Mouse (Mus musculus): Measurements from ENCODE around the gene Bsg. TPM values are rescaled to one million over a fixed set of nuclear protein-coding genes. Genes with fewer than 3 reads are reported as not detected.
"Not testable (repeated sequence)": the region's sequence is repeated elsewhere in the genome, so short reads cannot be mapped to it uniquely, and the experiment has no call there.

The Bsg gene
- total and polyA plus RNA-seq, 3 experiments, result 318 to 700 (median 346) TPM

- Histone ChIP-seq H3K79me2 (ENCODE audit: control insufficient read depth, insufficient read depth, low read length, poor library complexity) (no peaks in the 10 kb centered on the region), H3K36me3 (ENCODE audit: control insufficient read depth in 1 of 2, insufficient read depth in 2 of 2, low read length in 2 of 2) (peaks cover 0 to 4% of the 10 kb centered on the region in 2 experiments; a peak in 1 of 4 replicates), H3K9me3 (replicated peaks; ENCODE audit: insufficient read depth, low read length) (no peaks in the 10 kb centered on the region), H3K9ac (ENCODE audit: control insufficient read depth, low read depth, low read length, poor library complexity, severe bottlenecking) (no peak overlapping the region), H3K4me1 (ENCODE audit: control insufficient read depth in 1 of 2, insufficient read depth in 2 of 2, low read length in 2 of 2) (no peaks in the 10 kb centered on the region), H3K27me3 (ENCODE audit: control insufficient read depth in 1 of 2, insufficient read depth in 2 of 2, low read length in 2 of 2) (no peaks in the 10 kb centered on the region), H3K4me3 (ENCODE audit: control insufficient read depth in 1 of 2, insufficient read depth in 1 of 2, low read depth in 2 of 2, low read length in 2 of 2) (no peak overlapping the region), H3K27ac (ENCODE audit: control insufficient read depth, low read depth, low read length) (no peak overlapping the region)
- no peak for DNase-seq (ENCODE audit: low read depth, low spot score)
- no peak for TF ChIP-seq SMC3 (IDR thresholded peaks at IDR 0.05; ENCODE audit: low read depth, low read length)
These were observed 52.4 kb downstream of the Bsg start for GRCm38 (mm10) chr10:79756660-79757059.

GRCm38 (mm10) chr10:79759675-79760074, 55.4 kb downstream of the Bsg start:
- peak; percentile 64 for TF ChIP-seq ZNF384 (IDR thresholded peaks at IDR 0.05; ENCODE audit: low read depth, low read length)
- H3K9ac ChIP-seq (ENCODE audit: control insufficient read depth, low read depth, low read length, poor library complexity, severe bottlenecking); H3K27me3 ChIP-seq (ENCODE audit: control insufficient read depth in 1 of 2, insufficient read depth in 2 of 2, low read length in 2 of 2); DNase-seq (ENCODE audit: low read depth, low spot score); H3K27ac ChIP-seq (ENCODE audit: control insufficient read depth, low read depth, low read length); H3K9me3 ChIP-seq (replicated peaks; ENCODE audit: insufficient read depth, low read length); H3K36me3 ChIP-seq (ENCODE audit: control insufficient read depth in 1 of 2, insufficient read depth in 2 of 2, low read length in 2 of 2); H3K4me3 ChIP-seq (ENCODE audit: control insufficient read depth in 1 of 2, insufficient read depth in 1 of 2, low read depth in 2 of 2, low read length in 2 of 2); H3K4me1 ChIP-seq (ENCODE audit: control insufficient read depth in 1 of 2, insufficient read depth in 2 of 2, low read length in 2 of 2): not testable (repeated sequence)
- H3K79me2 ChIP-seq (ENCODE audit: control insufficient read depth, insufficient read depth, low read length, poor library complexity), result peaks cover 20% of the 10 kb centered on the region

- Histone ChIP-seq H3K4me1 (ENCODE audit: control insufficient read depth in 1 of 2, insufficient read depth in 2 of 2, low read length in 2 of 2) (peaks cover 0 to 9% of the 10 kb centered on the region in 2 experiments; a peak in 2 of 4 replicates), H3K27me3 (ENCODE audit: control insufficient read depth in 1 of 2, insufficient read depth in 2 of 2, low read length in 2 of 2) (no peaks in the 10 kb centered on the region), H3K4me3 (ENCODE audit: control insufficient read depth in 1 of 2, insufficient read depth in 1 of 2, low read depth in 2 of 2, low read length in 2 of 2) (no peak overlapping the region), H3K9me3 (replicated peaks; ENCODE audit: insufficient read depth, low read length) (no peaks in the 10 kb centered on the region), H3K9ac (ENCODE audit: control insufficient read depth, low read depth, low read length, poor library complexity, severe bottlenecking) (no peak overlapping the region), H3K79me2 (ENCODE audit: control insufficient read depth, insufficient read depth, low read length, poor library complexity) (peaks cover 30% of the 10 kb centered on the region), H3K36me3 (ENCODE audit: control insufficient read depth in 1 of 2, insufficient read depth in 2 of 2, low read length in 2 of 2) (peaks cover 4 to 7% of the 10 kb centered on the region in 2 experiments; a peak in 3 of 4 replicates), H3K27ac (ENCODE audit: control insufficient read depth, low read depth, low read length) (no peak overlapping the region)
- TF ChIP-seq MXI1 (IDR thresholded peaks at IDR 0.05; ENCODE audit: low read depth, low read length), result no peak
- no peak for DNase-seq (ENCODE audit: low read depth, low spot score)
These were observed 56.4 kb downstream of the Bsg start for GRCm38 (mm10) chr10:79760603-79761143.

Other genes starting within 250 kb of the Bsg start
- gene Vmn2r83, start 235.8 kb upstream of the Bsg start, total RNA-seq (2012; rRNA removed), result not detected in 2 replicates
- gene Vmn2r83, start 235.8 kb upstream of the Bsg start, polyA plus RNA-seq (2012; ENCODE audit: insufficient read depth in 1 of 2, insufficient read length in 2 of 2, low read depth in 1 of 2, low replicate concordance in 2 of 2, missing spikeins in 1 of 2), result not detected
- 25.5 and 26.0 TPM in 2 replicates for gene Plpp2, start 170.7 kb upstream of the Bsg start, total RNA-seq (2012; rRNA removed)
- gene Plpp2, start 170.7 kb upstream of the Bsg start, polyA plus RNA-seq (2012; ENCODE audit: insufficient read depth in 1 of 2, insufficient read length in 2 of 2, low read depth in 1 of 2, low replicate concordance in 2 of 2, missing spikeins in 1 of 2), result 10 to 100 TPM in 1 of 2 experiments, not detected in 1; 32.8 TPM
- 19.8 and 24.8 TPM in 2 replicates for gene Mier2, start 149.3 kb upstream of the Bsg start, total RNA-seq (2012; rRNA removed)
- gene Mier2, start 149.3 kb upstream of the Bsg start, polyA plus RNA-seq (2012; ENCODE audit: insufficient read depth in 1 of 2, insufficient read length in 2 of 2, low read depth in 1 of 2, low replicate concordance in 2 of 2, missing spikeins in 1 of 2), result 10 to 100 TPM in 1 of 2 experiments, not detected in 1; 36.2 TPM
- gene Theg, start 117.2 kb upstream of the Bsg start, total RNA-seq (2012; rRNA removed), result not detected in 2 replicates
- gene Theg, start 117.2 kb upstream of the Bsg start, polyA plus RNA-seq (2012; ENCODE audit: insufficient read depth in 1 of 2, insufficient read length in 2 of 2, low read depth in 1 of 2, low replicate concordance in 2 of 2, missing spikeins in 1 of 2), result not detected
- gene C2cd4c, start 90.5 kb upstream of the Bsg start, total RNA-seq (2012; rRNA removed), result not detected in 2 replicates
- under 1 TPM in 1 of 2 experiments, not detected in 1; 0.01 TPM for gene C2cd4c, start 90.5 kb upstream of the Bsg start, polyA plus RNA-seq (2012; ENCODE audit: insufficient read depth in 1 of 2, insufficient read length in 2 of 2, low read depth in 1 of 2, low replicate concordance in 2 of 2, missing spikeins in 1 of 2)
- gene Shc2, start 66.6 kb upstream of the Bsg start, total RNA-seq (2012; rRNA removed), result not detected in 2 replicates
- gene Shc2, start 66.6 kb upstream of the Bsg start, polyA plus RNA-seq (2012; ENCODE audit: insufficient read depth in 1 of 2, insufficient read length in 2 of 2, low read depth in 1 of 2, low replicate concordance in 2 of 2, missing spikeins in 1 of 2), result not detected
- gene Odf3l2, start 58.8 kb upstream of the Bsg start, total RNA-seq (2012; rRNA removed), result not detected in 2 replicates
- gene Odf3l2, start 58.8 kb upstream of the Bsg start, polyA plus RNA-seq (2012; ENCODE audit: insufficient read depth in 1 of 2, insufficient read length in 2 of 2, low read depth in 1 of 2, low replicate concordance in 2 of 2, missing spikeins in 1 of 2), result not detected
- not detected in 2 replicates for gene Madcam1, start 39.9 kb upstream of the Bsg start, total RNA-seq (2012; rRNA removed)
- gene Madcam1, start 39.9 kb upstream of the Bsg start, polyA plus RNA-seq (2012; ENCODE audit: insufficient read depth in 1 of 2, insufficient read length in 2 of 2, low read depth in 1 of 2, low replicate concordance in 2 of 2, missing spikeins in 1 of 2), result not detected
- gene Tpgs1, start 35.1 kb upstream of the Bsg start, total RNA-seq (2012; rRNA removed), result 17.7 and 23.5 TPM in 2 replicates
- gene Tpgs1, start 35.1 kb upstream of the Bsg start, polyA plus RNA-seq (2012; ENCODE audit: insufficient read depth in 1 of 2, insufficient read length in 2 of 2, low read depth in 1 of 2, low replicate concordance in 2 of 2, missing spikeins in 1 of 2), result 10 to 100 TPM in 1 of 2 experiments, not detected in 1; 48.0 TPM
- gene Cdc34, start 22.3 kb upstream of the Bsg start, total RNA-seq (2012; rRNA removed), result 288 and 318 TPM in 2 replicates
- 100 to 1,000 TPM; 417 to 422 TPM for gene Cdc34, start 22.3 kb upstream of the Bsg start, polyA plus RNA-seq (2012; ENCODE audit: insufficient read depth in 1 of 2, insufficient read length in 2 of 2, low read depth in 1 of 2, low replicate concordance in 2 of 2, missing spikeins in 1 of 2)
- 1.5 and 2.5 TPM in 2 replicates for gene Gzmm, start 15.5 kb upstream of the Bsg start, total RNA-seq (2012; rRNA removed)
- 1 to 10 TPM in 1 of 2 experiments, not detected in 1; 2.3 TPM for gene Gzmm, start 15.5 kb upstream of the Bsg start, polyA plus RNA-seq (2012; ENCODE audit: insufficient read depth in 1 of 2, insufficient read length in 2 of 2, low read depth in 1 of 2, low replicate concordance in 2 of 2, missing spikeins in 1 of 2)
- gene Hcn2, start 12.1 kb downstream of the Bsg start, total RNA-seq (2012; rRNA removed), result 0.42 and 0.59 TPM in 2 replicates
- gene Hcn2, start 12.1 kb downstream of the Bsg start, polyA plus RNA-seq (2012; ENCODE audit: insufficient read depth in 1 of 2, insufficient read length in 2 of 2, low read depth in 1 of 2, low replicate concordance in 2 of 2, missing spikeins in 1 of 2), result 1 to 10 TPM in 1 of 2 experiments, not detected in 1; 1.6 TPM
- gene Polrmt, start 42.1 kb downstream of the Bsg start, total RNA-seq (2012; rRNA removed), result 35.7 and 36.7 TPM in 2 replicates
- 10 to 100 TPM in 1 of 2 experiments, not detected in 1; 66.9 TPM for gene Polrmt, start 42.1 kb downstream of the Bsg start, polyA plus RNA-seq (2012; ENCODE audit: insufficient read depth in 1 of 2, insufficient read length in 2 of 2, low read depth in 1 of 2, low replicate concordance in 2 of 2, missing spikeins in 1 of 2)
- 0.15 and 0.33 TPM in 2 replicates for gene Fgf22, start 50.6 kb downstream of the Bsg start, total RNA-seq (2012; rRNA removed)
- under 1 TPM in 1 of 2 experiments, not detected in 1; 0.33 TPM for gene Fgf22, start 50.6 kb downstream of the Bsg start, polyA plus RNA-seq (2012; ENCODE audit: insufficient read depth in 1 of 2, insufficient read length in 2 of 2, low read depth in 1 of 2, low replicate concordance in 2 of 2, missing spikeins in 1 of 2)
- gene Rnf126, start 62.5 kb downstream of the Bsg start, total RNA-seq (2012; rRNA removed), result 78.8 and 84.8 TPM in 2 replicates
- gene Rnf126, start 62.5 kb downstream of the Bsg start, polyA plus RNA-seq (2012; ENCODE audit: insufficient read depth in 1 of 2, insufficient read length in 2 of 2, low read depth in 1 of 2, low replicate concordance in 2 of 2, missing spikeins in 1 of 2), result 100 to 1,000 TPM; 174 to 184 TPM
- gene Fstl3, start 72.8 kb downstream of the Bsg start, total RNA-seq (2012; rRNA removed), result 2.2 and 4.3 TPM in 2 replicates
- 1 to 10 TPM in 1 of 2 experiments, not detected in 1; 7.1 TPM for gene Fstl3, start 72.8 kb downstream of the Bsg start, polyA plus RNA-seq (2012; ENCODE audit: insufficient read depth in 1 of 2, insufficient read length in 2 of 2, low read depth in 1 of 2, low replicate concordance in 2 of 2, missing spikeins in 1 of 2)
- 0.39 and 0.50 TPM in 2 replicates for gene Prss57, start 86.5 kb downstream of the Bsg start, total RNA-seq (2012; rRNA removed)
- gene Prss57, start 86.5 kb downstream of the Bsg start, polyA plus RNA-seq (2012; ENCODE audit: insufficient read depth in 1 of 2, insufficient read length in 2 of 2, low read depth in 1 of 2, low replicate concordance in 2 of 2, missing spikeins in 1 of 2), result under 1 TPM in 1 of 2 experiments, not detected in 1; 0.70 TPM
- gene Palm, start 89.1 kb downstream of the Bsg start, total RNA-seq (2012; rRNA removed), result 4.8 TPM in 2 replicates
- 10 to 100 TPM in 1 of 2 experiments, not detected in 1; 15.5 TPM for gene Palm, start 89.1 kb downstream of the Bsg start, polyA plus RNA-seq (2012; ENCODE audit: insufficient read depth in 1 of 2, insufficient read length in 2 of 2, low read depth in 1 of 2, low replicate concordance in 2 of 2, missing spikeins in 1 of 2)
- gene Misp, start 116.5 kb downstream of the Bsg start, total RNA-seq (2012; rRNA removed), result not detected in 2 replicates
- not detected for gene Misp, start 116.5 kb downstream of the Bsg start, polyA plus RNA-seq (2012; ENCODE audit: insufficient read depth in 1 of 2, insufficient read length in 2 of 2, low read depth in 1 of 2, low replicate concordance in 2 of 2, missing spikeins in 1 of 2)
- 301 and 316 TPM in 2 replicates for gene Ptbp1, start 149.9 kb downstream of the Bsg start, total RNA-seq (2012; rRNA removed)
- 100 to 1,000 TPM; 329 to 837 TPM for gene Ptbp1, start 149.9 kb downstream of the Bsg start, polyA plus RNA-seq (2012; ENCODE audit: insufficient read depth in 1 of 2, insufficient read length in 2 of 2, low read depth in 1 of 2, low replicate concordance in 2 of 2, missing spikeins in 1 of 2)
- gene Prtn3, start 170.0 kb downstream of the Bsg start, total RNA-seq (2012; rRNA removed), result 9.1 and 11.2 TPM in 2 replicates
- gene Prtn3, start 170.0 kb downstream of the Bsg start, polyA plus RNA-seq (2012; ENCODE audit: insufficient read depth in 1 of 2, insufficient read length in 2 of 2, low read depth in 1 of 2, low replicate concordance in 2 of 2, missing spikeins in 1 of 2), result 10 to 100 TPM in 1 of 2 experiments, not detected in 1; 31.5 TPM
- 0.56 and 0.85 TPM in 2 replicates for gene Plppr3, start 170.1 kb downstream of the Bsg start, total RNA-seq (2012; rRNA removed)
- gene Plppr3, start 170.1 kb downstream of the Bsg start, polyA plus RNA-seq (2012; ENCODE audit: insufficient read depth in 1 of 2, insufficient read length in 2 of 2, low read depth in 1 of 2, low replicate concordance in 2 of 2, missing spikeins in 1 of 2), result 1 to 10 TPM in 1 of 2 experiments, not detected in 1; 6.2 TPM
- gene Elane, start 181.8 kb downstream of the Bsg start, total RNA-seq (2012; rRNA removed), result not detected in 2 replicates
- under 1 TPM in 1 of 2 experiments, not detected in 1; 0.07 TPM for gene Elane, start 181.8 kb downstream of the Bsg start, polyA plus RNA-seq (2012; ENCODE audit: insufficient read depth in 1 of 2, insufficient read length in 2 of 2, low read depth in 1 of 2, low replicate concordance in 2 of 2, missing spikeins in 1 of 2)
- not detected in 2 replicates for gene Cfd, start 186.4 kb downstream of the Bsg start, total RNA-seq (2012; rRNA removed)
- gene Cfd, start 186.4 kb downstream of the Bsg start, polyA plus RNA-seq (2012; ENCODE audit: insufficient read depth in 1 of 2, insufficient read length in 2 of 2, low read depth in 1 of 2, low replicate concordance in 2 of 2, missing spikeins in 1 of 2), result under 1 TPM in 1 of 2 experiments, not detected in 1; 0.21 TPM
- gene Med16, start 204.4 kb downstream of the Bsg start, total RNA-seq (2012; rRNA removed), result 16.6 and 17.3 TPM in 2 replicates
- 10 to 100 TPM in 1 of 2 experiments, not detected in 1; 41.2 TPM for gene Med16, start 204.4 kb downstream of the Bsg start, polyA plus RNA-seq (2012; ENCODE audit: insufficient read depth in 1 of 2, insufficient read length in 2 of 2, low read depth in 1 of 2, low replicate concordance in 2 of 2, missing spikeins in 1 of 2)
- gene Gm26602, start 206.4 kb downstream of the Bsg start, total RNA-seq (2012; rRNA removed), result 5.2 and 10.2 TPM in 2 replicates
- 1 to 10 TPM in 1 of 2 experiments, not detected in 1; 4.5 TPM for gene Gm26602, start 206.4 kb downstream of the Bsg start, polyA plus RNA-seq (2012; ENCODE audit: insufficient read depth in 1 of 2, insufficient read length in 2 of 2, low read depth in 1 of 2, low replicate concordance in 2 of 2, missing spikeins in 1 of 2)
- gene Kiss1r, start 212.5 kb downstream of the Bsg start, total RNA-seq (2012; rRNA removed), result 9.1 and 10.8 TPM in 2 replicates
- gene Kiss1r, start 212.5 kb downstream of the Bsg start, polyA plus RNA-seq (2012; ENCODE audit: insufficient read depth in 1 of 2, insufficient read length in 2 of 2, low read depth in 1 of 2, low replicate concordance in 2 of 2, missing spikeins in 1 of 2), result 10 to 100 TPM in 1 of 2 experiments, not detected in 1; 23.5 TPM
- gene R3hdm4, start 216.7 kb downstream of the Bsg start, total RNA-seq (2012; rRNA removed), result 22.7 and 29.1 TPM in 2 replicates
- gene R3hdm4, start 216.7 kb downstream of the Bsg start, polyA plus RNA-seq (2012; ENCODE audit: insufficient read depth in 1 of 2, insufficient read length in 2 of 2, low read depth in 1 of 2, low replicate concordance in 2 of 2, missing spikeins in 1 of 2), result 100 to 1,000 TPM in 1 of 2 experiments, not detected in 1; 105 TPM
- gene Arid3a, start 222.6 kb downstream of the Bsg start, total RNA-seq (2012; rRNA removed), result 11.8 and 12.5 TPM in 2 replicates
- gene Arid3a, start 222.6 kb downstream of the Bsg start, polyA plus RNA-seq (2012; ENCODE audit: insufficient read depth in 1 of 2, insufficient read length in 2 of 2, low read depth in 1 of 2, low replicate concordance in 2 of 2, missing spikeins in 1 of 2), result 10 to 100 TPM in 1 of 2 experiments, not detected in 1; 17.2 TPM